Mouse (Mus musculus) hindlimb bud, embryonic 11.5 days (tissue): Measurements from ENCODE around the gene 4930518I15Rik.
"Not testable (repeated sequence)": the region's sequence is repeated elsewhere in the genome, so short reads cannot be mapped to it uniquely, and the experiment has no call there.

Experiments used
- DNase-seq: peaks from one replicate; pipeline ENCODE4 v3.0.0-alpha.2; 2012; ENCODE audit warnings: low read depth, low spot score; ENCODE audit errors: extremely low spot score

Gene 4930518I15Rik

DNA sequence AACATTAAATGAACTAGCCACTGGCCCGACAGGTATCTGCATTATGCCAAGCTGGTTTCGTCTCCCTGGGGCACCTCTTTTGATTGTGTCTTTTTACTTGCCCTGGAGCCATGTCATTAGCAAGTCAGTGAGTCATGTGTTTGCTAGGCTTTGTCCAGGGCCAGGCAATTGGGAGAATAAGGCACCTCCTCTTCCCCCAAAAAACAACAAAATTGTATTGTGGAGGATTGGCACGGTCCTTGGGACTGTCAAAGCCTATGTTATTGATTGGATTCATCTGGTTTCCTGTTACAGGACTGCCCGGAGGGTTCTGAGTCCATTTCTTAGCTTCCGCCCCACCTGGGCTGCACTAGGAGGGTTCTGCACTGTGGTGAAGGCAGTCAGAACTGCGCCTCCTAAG lies 10.1 kb downstream of the 4930518I15Rik start:
- no peak for DNase-seq

- DNase-seq: no peak
Observed at GRCm38 (mm10) chr2:156844715-156845114, 13.0 kb downstream of the 4930518I15Rik start.

DNA sequence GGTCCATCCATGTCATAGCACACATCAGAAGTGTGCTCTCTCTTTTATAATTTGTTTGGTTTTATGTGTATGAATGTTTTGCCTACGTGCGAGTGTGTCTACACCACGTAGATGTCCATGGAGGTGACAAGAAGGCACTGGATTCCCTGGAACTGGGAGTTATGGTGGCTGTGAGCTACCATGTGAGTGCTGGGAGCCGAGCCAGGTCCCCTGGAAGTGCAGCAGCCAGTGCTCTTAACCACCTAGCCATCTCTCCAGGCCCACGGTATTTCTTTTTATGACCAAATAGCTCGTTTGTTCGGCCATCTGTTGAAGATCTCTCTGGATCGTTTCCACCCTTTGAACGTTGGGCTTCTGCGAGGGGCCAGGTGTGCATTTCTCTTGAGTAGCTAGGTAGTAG lies 14.4 kb downstream of the 4930518I15Rik start:
- DNase-seq: no peak

DNA sequence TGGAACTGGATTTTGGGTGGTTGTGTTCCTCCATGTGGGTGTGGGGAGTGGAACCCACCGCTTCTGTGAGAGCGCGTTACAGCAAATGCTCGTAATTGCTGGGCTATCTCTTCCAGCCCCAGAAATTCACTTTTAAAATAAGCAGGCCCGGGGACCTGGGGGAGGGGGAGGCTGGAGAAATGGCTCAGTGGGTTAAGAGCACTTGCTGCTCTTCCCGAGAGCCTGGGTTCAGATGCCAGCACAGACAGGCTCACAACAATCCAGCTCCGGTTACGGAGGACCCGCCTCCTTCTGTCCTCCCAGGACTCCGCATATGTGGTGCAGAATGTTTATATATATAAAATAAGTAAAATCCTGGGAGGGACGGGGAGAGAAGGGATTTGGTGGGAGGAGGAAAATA lies 15.0 kb downstream of the 4930518I15Rik start:
- no peak for DNase-seq

- DNase-seq: no peak
Observed at GRCm38 (mm10) chr2:156841841-156842706, 15.7 kb downstream of the 4930518I15Rik start.

DNA sequence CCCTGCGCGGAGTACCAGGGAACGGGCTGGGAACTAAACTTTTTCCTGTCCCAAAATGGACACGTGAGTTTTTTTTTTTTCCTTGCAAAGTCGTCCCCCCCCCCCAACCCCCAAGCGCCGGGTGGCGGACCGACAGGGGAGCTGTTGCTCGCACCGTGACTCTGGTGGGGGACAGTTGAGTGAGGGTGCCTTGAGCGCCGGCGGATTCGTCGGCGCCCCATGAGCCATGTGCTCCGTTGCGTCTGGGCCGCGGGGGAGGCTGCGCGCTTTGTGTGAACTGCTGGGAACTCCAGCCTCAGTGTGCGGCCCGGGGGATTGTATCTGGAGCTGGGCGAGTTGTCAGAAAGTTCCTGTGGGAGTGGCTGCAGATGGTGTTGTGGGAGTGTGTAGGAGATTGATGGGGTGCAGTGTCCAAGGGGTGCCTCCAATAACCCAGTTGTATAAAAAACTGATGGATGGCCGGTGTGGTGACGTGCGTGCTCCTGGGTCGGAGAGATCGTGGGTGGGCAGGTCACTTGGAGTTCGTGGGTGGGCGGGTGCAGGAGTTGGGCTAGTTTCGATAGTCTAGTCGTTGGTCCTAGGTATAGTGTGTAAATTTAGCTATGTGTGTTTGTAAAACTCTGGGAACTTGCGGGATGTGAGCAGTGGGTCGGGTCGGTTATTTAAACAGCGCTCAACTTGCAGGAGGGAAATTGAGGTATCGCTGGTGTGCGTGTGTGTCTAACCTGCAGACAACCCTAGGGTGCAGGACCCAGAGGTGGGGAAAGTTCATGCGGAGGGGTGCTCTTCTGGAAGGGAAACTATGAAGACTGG lies 16.5 kb downstream of the 4930518I15Rik start:
- DNase-seq: no peak

- no peak for DNase-seq
Observed at GRCm38 (mm10) chr2:156840301-156841027, 17.3 kb downstream of the 4930518I15Rik start.

DNA sequence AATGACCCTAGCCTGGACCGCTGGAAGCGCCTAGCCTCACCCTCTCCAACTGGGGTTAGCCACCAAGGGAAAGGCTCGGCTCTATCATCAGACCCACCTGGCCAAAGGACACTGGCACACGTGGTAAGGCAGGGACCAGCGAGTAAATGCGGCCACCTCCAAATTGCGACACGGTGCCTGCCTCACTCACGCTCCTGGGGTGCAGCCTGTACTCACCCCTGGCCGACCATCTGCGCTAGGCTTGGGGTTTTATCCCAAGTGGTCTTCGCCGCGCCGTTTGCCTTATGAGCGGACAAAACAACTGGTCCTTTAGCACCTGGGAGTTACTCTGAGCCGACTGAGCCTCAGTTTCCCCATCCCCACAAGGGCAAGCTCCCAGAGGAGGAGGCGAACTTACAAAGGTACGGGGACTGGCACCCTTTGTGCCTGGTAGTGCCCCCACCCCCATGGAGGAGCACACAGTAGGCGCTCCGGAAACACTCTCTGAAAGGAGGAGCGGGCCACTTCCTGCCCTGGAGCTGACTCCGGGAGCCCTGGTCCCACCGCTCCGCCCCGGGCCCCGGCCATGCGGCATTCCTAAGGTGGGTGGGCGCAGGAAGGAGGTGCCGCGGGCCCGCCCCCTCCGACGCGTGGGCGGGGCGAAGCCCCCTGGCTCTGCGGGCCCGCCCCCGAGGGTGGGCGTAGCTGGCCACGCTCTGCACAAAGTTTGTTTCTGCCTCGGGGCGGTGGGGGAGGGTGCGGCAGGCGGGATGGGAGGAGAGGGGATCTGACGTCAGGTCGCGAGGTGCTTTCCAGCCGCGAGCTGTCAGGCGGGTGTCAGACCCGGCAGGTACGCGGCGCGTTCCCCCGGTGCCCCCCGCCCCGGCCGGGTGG lies 18.2 kb downstream of the 4930518I15Rik start, which contains the start of gene Tgif2:
Gene Tgif2 (plus strand): TSS at position 689 of the 873 bp plus-strand sequence.
- DNase-seq: peak; percentile 78

DNA sequence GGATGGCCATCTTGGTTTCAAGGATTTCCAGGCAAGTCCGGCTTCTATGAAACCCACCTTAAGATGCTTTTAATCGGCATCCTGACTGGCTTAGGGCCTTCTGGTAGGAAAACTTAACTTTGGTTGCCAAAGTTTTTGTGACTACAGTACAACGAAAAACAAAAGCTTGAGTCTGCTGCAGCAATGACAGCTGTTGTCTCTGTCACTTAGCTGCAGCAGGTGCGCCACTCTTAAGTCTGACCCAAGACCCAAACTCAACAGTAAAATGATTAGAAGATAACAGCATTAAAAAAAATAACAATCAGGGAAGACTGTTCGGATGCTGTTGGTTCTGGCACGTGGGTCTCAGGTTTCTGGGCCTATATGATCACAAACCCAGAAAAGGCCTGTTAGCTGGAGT lies 18.9 kb downstream of the 4930518I15Rik start:
- no peak for DNase-seq

GRCm38 (mm10) chr2:156834336-156834735 lies 23.4 kb downstream of the 4930518I15Rik start:
- no peak for DNase-seq

GRCm38 (mm10) chr2:156825128-156825527 lies 32.6 kb downstream of the 4930518I15Rik start:
- DNase-seq: not testable (repeated sequence)

DNA sequence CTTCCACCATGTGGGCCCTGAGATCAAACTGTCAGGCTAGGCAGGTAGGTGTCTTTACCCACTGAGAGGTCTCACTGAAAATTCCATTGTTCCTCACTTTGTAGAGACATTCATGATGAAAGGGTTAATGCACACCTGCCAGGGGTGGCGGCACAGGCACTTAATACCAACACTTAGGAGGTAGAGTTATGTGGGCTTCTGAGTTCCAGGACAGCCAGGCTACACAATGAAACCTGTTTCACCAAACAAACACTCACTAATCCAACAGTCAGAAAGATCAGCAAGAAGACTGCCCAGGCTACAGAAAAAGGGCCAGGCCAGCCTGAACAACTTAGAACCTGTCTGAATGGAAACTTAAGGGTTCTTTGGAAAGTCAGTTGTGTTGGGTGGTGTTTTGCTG lies 41.6 kb downstream of the 4930518I15Rik start:
- DNase-seq: no peak

DNA sequence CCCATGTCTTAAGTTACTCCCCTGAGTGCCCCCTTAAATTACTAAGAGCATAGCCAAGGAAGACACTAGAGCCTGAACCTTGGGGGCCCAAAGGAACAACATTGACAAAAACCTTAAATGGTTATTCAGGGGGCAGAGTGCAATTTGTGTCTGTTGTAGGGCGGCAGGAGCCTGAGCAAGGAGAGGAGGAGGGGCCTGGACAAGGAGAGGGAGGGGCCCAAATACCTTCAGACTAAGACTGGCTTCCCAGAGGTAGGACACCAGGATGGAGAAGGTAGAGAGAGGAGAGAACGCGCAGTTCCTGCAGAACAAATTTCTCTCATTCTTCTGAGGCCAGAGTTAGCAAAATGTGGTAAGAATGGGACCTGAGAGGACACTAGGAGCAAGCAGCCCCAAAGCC lies 42.3 kb downstream of the 4930518I15Rik start:
- no peak for DNase-seq

- DNase-seq: no peak
Observed at GRCm38 (mm10) chr2:156814893-156815292, 42.9 kb downstream of the 4930518I15Rik start.

- DNase-seq: no peak
Observed at GRCm38 (mm10) chr2:156814344-156814801, 43.4 kb downstream of the 4930518I15Rik start.

- DNase-seq: no peak
Observed at GRCm38 (mm10) chr2:156811556-156811955, 46.2 kb downstream of the 4930518I15Rik start.

DNA sequence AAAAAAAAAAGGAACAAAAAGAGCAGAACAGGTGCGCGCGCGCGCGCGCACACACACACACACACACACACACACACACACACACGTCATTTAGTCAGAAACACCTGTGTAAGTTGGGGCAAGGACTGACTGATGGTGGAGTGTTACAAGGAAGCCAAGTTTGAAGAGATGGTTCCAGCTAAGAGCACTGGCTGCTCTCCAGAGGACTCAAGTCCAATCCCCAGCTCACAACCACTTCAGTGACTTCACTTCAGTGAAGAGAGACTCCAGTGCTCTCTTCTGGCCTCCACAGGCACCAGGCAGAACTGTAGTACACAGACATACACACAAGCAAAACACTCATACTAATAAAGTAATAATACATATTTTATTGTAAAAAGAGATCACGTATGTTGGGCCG lies 47.0 kb downstream of the 4930518I15Rik start:
- no peak for DNase-seq

DNA sequence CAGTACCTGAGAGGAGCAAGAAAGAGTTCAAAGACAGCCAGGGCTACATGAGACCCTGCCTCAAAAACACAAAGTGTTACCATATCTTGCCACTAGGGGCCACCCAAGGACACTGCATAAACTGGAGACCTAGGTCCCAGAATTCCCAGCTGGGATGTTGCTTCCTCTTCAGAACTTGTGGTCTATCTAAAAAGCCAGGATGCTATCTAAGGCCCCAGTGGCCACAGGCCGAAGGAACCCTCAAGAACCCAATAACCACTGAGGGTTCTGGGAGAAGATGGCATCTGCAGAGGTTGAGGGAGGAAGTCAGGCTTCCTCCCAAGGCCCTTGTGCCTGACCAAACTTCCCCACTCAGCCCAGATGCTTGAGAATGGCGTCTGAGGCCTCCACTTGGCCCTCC lies 48.2 kb downstream of the 4930518I15Rik start:
- peak; percentile 72 for DNase-seq

DNA sequence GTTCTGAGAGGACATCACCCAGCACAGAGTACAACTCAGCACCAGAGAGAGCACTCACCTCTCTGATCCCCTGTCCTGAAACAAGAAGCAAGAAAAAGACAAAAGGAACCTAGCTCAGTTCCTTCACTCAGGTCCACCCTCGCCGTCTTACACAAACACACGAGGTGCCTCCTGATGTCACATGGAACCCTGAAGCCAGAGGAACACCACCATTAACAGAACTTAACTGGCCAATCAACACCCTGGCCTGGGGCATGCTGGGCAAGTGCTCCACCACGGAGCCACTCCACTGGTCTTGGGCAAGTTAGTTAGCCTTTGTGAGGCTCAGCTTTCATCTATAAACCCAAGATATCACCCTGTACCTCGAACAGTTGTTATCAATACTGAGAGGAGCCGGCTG lies 50.9 kb downstream of the 4930518I15Rik start:
- no peak for DNase-seq
